Mouse (Mus musculus) induced T-regulatory cell, adult 2 months (primary cell): ENCODE results near the gene Naa50.
A peak's percentile ranks its signal among the peaks of the same experiment; 100 is the strongest.

Experiments used
- DNase-seq: peaks from one replicate; pipeline ENCODE4 v3.0.0-alpha.2; 2012; ENCODE audit warnings: low read depth

Naa50 gene

GRCm38 (mm10) chr16:44140186-44140787 lies 657 bp downstream of the Naa50 start:
- DNase-seq: peak; percentile 87

GRCm38 (mm10) chr16:44141483-44141882 lies 1.9 kb downstream of the Naa50 start:
- DNase-seq: peak; percentile 31

GRCm38 (mm10) chr16:44149002-44149767 lies 9.6 kb downstream of the Naa50 start:
- DNase-seq: peak; percentile 52

- peak; percentile 44 for DNase-seq
These were observed 14.9 kb downstream of the Naa50 start for GRCm38 (mm10) chr16:44154497-44155057.

- no peak for DNase-seq
These were observed 19.7 kb downstream of the Naa50 start for GRCm38 (mm10) chr16:44159325-44159724.

- no peak for DNase-seq
These were observed 24.2 kb downstream of the Naa50 start for GRCm38 (mm10) chr16:44163831-44164230.

GRCm38 (mm10) chr16:44165182-44165581 lies 25.6 kb downstream of the Naa50 start:
- no peak for DNase-seq

- DNase-seq: no peak
These were observed 29.4 kb downstream of the Naa50 start for GRCm38 (mm10) chr16:44168990-44169389.

- peak; percentile 98 for DNase-seq
These were observed 32.9 kb downstream of the Naa50 start for GRCm38 (mm10) chr16:44172297-44173154.

- peak; percentile 75 for DNase-seq
These were observed 33.7 kb downstream of the Naa50 start, which contains the start of gene Usf3 for GRCm38 (mm10) chr16:44173155-44173941. Gene Usf3 (plus strand): TSS chr16:44173246.

GRCm38 (mm10) chr16:44173966-44174530 lies 34.4 kb downstream of the Naa50 start:
- DNase-seq: peak; percentile 37

GRCm38 (mm10) chr16:44175001-44175400 lies 35.4 kb downstream of the Naa50 start:
- DNase-seq: no peak

- no peak for DNase-seq
These were observed 36.9 kb downstream of the Naa50 start for GRCm38 (mm10) chr16:44176511-44176910.

- no peak for DNase-seq
These were observed 38.9 kb downstream of the Naa50 start for GRCm38 (mm10) chr16:44178555-44178954.

GRCm38 (mm10) chr16:44182597-44182996 lies 43.0 kb downstream of the Naa50 start:
- no peak for DNase-seq

GRCm38 (mm10) chr16:44184769-44185168 lies 45.1 kb downstream of the Naa50 start:
- no peak for DNase-seq

GRCm38 (mm10) chr16:44187172-44187571 lies 47.5 kb downstream of the Naa50 start:
- peak; percentile 16 for DNase-seq

- peak; percentile 28 for DNase-seq
These were observed 49.1 kb downstream of the Naa50 start for GRCm38 (mm10) chr16:44188766-44189165.

GRCm38 (mm10) chr16:44190032-44190431 lies 50.4 kb downstream of the Naa50 start:
- peak; percentile 42 for DNase-seq

- no peak for DNase-seq
These were observed 51.3 kb downstream of the Naa50 start for GRCm38 (mm10) chr16:44190968-44191367.
